Mouse (Mus musculus): Measurements from ENCODE around the gene Fancc.
"Not testable (repeated sequence)": the region's sequence is repeated elsewhere in the genome, so short reads cannot be mapped to it uniquely, and the experiment has no call there.

The Fancc gene

DNA sequence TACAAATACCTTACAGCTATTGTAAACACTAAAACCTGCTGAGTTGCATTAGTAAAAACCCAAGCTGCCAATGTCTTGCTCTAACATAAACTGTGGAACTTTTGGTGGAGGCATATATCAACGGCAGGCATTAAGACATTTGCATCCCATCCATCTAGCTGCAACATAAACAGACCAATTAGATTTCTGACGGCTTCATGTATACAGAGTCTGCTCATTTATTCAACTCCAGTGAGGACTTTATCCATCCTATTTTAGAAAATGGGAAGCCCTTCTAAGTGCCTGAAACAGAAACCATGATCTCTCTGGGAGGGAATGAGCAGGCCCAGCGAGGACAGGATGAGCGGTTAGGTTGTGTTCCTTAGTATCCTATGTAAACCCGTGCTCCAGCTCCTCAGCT lies 18.5 kb upstream of the Fancc start:
- DNase-seq (ENCODE audit: low spot score): no peak

DNA sequence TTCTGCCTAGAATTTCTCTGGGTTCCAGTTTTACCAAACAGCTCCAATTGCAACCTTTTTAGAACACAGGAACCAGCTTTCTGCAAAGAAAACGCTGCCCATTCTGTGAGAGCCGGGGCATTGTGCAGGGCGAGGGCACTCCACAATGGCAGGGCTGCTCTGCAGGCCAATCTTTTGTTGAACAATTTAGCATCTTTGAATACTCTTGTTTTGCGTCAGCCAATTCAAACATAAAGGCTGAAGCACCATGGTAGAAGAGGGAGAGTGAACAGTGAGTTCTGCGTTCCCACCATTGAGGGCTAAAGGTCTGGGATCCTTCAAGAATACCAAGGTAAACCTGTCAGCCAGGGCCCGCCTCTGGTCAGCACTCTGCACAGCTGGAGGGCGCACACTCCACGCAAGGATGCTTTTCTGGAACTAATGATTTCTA lies 17.9 kb upstream of the Fancc start:
- no peak for DNase-seq (ENCODE audit: low spot score)

DNA sequence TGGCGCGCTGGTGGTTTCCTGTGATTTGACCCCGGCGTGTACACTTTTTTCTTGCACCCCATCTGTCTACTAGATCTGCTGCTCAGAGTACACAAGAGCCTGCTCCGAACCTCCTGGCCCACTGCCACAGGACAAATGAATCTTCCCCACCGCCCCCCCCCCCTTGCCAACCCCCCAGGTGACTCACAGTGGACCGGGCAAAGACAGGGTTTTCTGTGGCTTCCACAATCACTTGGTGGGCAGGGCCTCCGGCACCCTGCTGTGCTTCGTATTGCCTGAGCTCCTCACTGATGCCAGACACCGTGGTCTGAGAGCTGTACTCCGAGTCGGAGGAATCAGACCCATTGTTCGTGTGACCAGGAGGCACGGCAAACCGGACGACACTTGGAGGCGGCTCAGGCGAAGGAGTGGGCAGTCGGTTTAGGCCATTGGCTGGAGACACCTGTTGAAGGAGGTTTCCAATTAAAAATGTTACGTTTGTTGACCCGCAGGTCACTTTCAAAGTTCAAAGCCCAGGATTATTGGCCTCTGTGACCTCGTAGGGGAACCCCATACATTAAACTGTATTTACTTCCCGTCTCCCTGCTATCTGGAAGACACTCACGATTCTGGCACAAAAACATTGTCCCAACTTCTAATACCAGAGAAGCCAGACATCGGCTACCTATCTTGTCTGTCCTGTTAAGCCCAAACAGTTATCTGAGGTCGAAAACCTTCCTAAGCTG lies 16.5 kb upstream of the Fancc start:
- no peak for DNase-seq (ENCODE audit: low spot score)

DNA sequence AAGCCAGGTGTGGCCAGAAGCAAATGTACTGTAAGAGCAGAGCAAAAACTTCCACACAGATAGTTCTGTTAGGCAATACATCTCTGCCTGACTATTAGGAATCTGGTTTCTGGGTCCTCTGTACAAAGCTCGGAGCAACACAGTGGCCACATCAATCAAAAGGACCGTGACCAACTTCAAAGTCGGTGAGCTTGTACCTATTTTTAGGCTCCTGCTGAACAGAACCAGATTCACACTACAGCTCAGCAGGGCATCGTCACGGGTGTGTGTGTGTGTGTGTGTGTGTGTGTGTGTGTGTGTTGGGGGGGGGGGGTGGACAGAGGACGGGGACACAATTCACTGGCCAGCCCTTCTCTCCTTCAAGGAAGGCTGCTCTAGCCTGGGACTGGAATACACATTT lies 15.3 kb upstream of the Fancc start:
- DNase-seq (ENCODE audit: low spot score): no peak

DNA sequence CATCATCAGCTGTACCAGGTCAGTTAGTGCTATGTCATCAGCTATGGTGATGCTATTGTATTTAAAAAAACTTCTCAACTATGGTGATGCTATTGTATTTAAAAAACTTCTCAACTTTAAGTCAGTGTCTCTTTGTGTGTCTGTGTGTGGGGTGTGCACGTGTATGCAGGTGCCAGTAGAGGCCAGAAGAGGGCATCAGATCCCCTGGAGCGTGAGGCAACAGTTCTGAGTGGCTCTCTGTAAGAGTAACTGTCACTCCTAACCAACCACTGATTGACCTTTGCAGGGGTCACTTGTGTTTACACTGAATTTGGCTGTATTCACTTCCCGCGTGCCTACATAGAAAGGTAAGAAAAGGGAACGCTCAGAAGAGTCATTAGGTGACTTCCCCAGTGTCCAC lies 10.7 kb upstream of the Fancc start:
- DNase-seq (ENCODE audit: low spot score): no peak

DNA sequence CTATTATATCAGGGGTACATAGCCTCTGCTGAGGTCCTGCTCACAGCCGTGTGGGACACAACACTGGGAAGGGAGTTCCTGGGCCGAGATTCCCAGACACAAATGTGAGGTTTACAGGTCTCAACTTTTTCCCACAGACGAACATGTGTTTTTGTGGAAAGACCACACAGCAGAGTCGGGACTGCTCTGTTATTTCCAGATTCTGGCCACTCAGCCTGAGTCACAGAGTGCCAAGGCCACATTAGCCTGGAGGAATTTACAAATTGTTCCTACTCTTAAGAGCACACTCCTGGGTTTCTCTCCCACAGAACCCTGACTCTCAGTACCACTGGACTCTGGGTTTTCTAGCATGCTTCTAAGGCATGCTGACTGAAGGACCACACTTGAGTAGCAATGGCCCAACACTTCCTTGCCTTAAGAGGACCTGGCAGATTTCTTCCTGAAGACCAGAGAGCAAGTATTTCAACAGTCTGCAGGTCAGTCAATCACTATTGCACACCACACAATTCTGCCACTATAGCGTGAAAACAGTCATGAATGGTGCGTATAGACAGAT lies 10.0 kb upstream of the Fancc start:
- DNase-seq (ENCODE audit: low spot score): no peak

DNA sequence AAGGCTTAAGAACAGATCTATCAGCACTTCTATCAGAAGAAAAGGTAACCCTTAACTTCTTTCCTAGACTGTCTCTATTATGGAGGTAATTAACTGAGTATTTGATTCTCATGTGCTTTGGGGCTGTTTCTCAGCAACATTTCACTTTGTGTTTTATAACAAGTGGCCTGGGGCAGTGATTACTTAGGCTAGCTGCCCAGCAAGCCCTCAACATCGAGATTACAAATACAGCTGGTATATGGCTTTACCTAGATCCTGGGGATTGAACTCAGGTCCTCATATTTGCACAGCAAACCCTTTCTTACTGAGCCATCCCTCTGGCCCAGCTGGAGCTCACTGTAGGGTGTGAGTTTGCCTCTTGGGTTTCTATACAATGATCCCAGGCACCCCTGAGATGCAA lies 9.3 kb upstream of the Fancc start:
- no peak for DNase-seq (ENCODE audit: low spot score)

DNA sequence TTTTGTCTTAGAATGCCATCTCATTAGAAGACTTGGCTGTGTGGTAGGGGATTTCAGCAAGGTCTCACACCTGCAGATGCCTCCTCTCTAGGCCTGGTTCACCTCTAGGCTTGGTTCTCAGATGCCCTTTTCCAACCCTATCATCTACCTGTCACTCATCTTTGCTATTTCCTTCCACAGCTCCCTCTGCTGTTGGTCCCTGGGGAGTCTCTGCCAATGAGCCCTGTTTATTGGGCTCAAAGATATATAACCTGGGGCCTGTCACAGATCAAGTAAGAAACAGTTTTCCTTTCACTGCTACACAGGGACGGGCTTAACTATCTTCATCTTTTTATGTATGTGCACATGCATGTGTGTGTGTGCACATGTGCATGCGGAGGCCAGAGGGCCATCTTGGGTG lies 5.3 kb upstream of the Fancc start:
- no peak for DNase-seq (ENCODE audit: low spot score)

DNA sequence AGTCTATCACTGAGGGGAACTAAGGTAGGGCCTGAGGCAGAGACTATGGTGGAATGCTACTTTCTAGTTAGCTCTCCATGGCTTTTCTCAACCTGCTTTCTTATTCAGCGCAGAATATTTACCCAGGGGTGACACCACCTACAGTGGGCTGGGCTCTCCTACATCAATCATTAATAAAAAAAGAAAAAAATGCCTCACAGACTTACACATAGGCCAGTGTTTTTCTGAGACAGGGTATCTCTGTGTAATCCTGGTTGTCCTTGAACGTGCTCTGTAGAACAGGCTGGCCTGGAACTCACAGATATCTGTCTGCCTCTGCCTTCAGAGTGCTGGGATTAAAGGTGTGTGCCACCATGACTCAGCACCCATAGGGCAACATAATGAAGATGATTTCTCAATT lies 2.4 kb upstream of the Fancc start:
- DNase-seq (ENCODE audit: low spot score): no peak

DNA sequence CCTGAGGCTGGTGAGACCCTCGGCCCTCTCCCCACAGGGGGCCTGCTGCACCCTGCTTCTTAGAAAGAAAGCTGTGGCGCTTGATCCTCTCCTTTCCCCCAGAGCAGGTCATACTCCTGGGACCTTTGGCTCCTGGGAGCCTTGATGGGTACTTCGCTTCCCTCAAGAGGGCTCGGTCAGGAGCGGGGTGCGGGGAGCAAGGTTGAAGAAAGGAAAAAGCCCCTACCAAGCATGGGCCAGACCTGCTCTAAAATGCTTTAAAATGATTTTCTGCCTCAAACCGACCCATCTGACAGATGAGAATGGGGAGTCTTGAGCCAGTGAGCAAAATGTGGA lies 9.4 kb downstream of the Fancc start:
- DNase-seq (ENCODE audit: low spot score): no peak

DNA sequence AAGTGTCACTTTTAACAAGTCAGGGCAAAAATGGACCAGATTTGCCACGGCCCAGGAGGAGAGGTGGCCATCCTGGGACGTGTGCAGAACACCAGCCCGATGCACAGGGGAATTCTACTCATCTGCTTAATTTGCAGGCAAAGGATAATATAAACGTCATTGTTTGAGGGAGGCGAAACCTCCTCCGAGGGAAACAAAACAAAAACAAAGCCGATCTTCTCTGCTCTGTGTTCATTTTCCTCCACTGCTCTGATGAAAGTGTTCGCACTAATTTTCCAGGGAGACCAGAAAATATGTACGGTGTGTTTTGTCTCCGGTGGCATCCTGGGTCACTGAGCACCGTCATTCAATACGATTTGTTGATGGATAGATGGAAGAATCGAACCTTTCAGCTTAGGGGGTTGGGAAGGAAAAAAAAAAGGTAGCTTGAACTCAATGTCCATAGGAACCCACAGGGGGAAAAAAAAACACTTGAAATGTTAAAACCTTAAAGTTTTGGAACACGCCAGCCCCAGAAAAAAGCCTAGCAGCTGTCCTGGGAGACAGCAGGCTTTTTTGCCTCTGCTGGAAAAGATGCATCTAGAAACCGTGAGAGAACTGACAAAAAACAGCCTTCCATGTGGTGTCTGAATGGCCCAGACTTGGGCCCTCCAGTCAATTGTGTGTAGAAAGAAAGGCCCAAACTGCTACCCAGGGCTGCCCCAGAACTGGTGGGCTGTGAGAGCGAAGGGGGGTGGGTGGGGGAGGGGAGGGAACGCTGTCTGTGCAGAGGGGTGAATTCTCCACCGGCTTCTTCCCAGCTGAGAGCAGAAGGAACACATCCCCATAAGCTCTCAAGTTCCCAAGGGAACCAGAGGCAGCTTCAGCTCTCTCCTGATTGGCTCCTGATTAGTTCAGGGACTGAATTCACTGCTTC lies 10.0 kb downstream of the Fancc start:
- no peak for DNase-seq (ENCODE audit: low spot score)

DNA sequence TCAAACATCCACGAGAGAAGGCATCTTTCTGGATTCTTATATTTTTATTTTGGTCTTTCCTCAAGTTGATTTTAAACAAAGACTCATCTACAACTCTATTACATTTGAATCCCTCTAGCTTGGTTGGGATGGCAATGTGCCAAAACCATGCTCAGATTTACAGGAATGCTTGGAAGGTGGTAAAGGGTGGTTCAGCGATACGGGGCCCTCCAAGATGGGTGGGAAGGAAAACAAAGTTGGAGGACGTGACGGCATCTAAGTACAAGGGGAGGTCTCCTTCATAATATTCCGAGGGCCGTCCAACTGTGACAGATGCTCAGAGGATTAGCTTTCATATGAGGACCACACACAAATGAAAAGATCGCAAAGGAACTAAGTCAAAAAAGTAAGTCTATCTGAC lies 21.7 kb downstream of the Fancc start:
- DNase-seq (ENCODE audit: low spot score): no peak

DNA sequence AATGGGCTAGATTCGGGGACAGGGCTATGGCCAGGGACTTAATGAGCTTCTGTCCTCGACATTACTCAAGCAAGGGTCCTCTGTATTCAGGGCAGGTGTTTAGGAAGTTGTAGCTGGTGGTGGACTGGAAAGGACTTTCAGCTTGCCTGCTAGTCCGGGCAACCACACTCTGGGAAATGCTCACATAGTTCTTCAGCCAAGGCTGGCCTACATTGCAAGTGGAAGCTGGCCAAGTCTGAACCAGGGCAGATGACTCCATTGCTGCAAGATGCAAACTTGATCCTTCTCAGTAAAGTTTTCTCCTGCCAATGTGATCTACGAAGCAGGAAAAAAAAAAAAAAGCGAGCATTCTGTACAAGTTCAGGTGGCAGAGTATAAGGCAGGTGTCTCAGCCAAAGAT lies 44.2 kb downstream of the Fancc start:
- no peak for DNase-seq (ENCODE audit: low spot score)

DNA sequence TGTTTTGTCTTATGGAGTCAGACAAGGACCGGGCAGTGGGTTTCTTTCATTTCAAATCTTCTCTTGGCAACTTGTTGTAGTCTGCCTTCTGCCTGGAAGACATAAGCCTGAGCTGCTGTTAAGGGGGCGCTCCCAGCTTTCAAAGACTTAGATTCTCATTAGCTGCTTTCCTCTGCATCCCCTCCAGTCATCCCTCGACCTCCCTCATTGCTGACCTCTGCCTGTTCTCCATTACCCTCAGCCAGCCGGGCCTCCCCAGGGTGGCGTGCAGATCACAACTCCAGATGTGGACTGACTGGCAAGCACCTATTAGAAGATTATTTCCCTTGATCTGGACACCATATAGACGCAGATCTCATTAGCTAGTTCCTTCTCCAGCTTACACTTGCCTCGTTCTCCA lies 45.9 kb downstream of the Fancc start:
- DNase-seq (ENCODE audit: low spot score): no peak

DNA sequence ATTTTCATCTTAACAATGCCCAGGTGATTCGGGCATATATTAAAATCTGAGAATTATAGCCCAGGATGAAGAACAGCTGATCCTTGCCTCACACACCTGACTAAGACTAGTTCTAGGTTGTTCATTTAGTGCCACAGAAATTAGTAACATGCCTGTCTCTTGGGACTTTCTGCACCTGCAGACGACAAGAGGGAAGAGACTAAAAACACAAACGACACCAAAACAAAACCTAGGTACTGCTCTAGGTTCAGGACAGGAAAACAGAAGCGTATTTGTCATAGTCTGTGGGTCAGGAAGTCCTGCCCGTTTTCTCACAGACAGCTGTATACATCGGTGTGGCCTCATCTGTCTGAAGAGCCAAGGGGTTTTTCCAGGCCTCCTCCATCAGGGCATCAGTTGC lies 51.7 kb downstream of the Fancc start:
- DNase-seq (ENCODE audit: low spot score): no peak

DNA sequence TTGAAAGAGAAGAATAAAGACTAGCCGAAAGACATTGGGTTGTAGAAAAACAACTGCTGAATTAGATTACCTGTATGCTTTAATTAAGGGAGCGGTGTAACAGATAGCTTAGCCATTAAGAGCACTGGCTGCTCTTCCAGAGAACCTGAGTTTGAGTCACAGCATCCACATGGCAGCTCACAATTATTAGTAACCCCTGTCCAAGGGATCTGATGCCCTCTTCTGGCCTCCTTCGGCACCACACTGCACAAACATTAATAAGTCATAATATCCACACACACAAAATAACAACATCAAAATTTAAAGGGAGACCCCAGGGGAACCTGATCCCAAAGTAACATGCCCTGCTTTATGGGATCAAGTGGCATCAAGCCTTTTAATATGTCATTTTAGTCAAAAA lies 64.3 kb downstream of the Fancc start:
- no peak for DNase-seq (ENCODE audit: low spot score)

DNA sequence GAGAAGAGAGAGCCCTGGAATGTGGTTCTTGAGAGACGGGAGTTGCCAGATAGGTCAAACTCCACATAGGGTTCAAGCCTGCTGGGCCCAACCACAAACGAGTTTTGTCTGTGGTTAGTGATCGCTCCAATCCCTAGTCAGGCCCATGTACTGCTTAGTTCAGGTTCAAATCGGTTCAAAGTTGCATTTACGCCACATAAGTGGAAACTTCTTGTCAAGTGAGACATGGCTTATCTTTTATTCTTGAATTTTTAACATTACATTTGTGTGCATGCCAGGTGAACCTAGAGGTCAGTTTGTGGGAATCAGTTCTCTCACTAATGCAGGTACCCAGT lies 65.3 kb downstream of the Fancc start:
- DNase-seq (ENCODE audit: low spot score): no peak

DNA sequence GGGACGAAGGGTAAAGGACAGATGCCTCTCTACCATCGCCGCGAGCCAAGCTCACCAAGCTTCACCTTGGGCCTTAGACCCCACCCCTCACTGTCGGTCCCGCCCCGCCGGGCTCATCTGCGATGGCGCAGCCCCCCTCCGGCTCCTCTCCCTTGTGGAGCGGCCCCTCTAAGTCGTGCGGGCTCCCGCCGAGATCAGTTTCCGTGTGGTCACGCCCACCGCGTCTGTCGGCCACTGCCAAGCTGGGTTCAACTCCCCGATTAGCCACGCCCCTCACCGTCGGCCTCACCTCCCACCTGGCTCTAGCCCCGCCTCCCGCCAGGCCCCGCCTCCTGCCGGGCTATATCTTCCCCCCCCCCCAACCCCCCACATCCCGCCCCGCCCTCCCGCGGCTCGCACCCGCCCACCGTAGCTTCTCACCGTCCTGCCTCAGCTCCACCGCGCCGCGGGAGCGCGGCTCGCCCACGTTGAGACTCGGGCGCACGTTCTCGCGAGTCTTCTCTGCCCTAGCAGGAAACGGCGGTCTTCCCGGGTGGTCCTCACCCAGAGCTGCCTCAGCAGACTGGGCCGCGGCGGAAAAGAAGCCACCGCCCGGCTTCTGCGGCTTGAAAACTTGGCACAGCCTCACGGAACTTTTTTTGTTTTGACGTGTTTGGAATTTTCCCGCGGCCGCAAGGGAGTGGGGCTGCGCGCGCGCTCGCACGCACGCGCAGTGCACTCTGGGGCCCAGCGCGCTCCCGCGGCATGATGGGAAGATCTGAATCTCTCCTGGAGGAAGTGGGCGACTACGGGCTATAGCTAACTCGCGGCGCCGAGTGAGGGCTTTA lies 65.8 kb downstream of the Fancc start:
- DNase-seq (ENCODE audit: low spot score): peak; percentile 99

DNA sequence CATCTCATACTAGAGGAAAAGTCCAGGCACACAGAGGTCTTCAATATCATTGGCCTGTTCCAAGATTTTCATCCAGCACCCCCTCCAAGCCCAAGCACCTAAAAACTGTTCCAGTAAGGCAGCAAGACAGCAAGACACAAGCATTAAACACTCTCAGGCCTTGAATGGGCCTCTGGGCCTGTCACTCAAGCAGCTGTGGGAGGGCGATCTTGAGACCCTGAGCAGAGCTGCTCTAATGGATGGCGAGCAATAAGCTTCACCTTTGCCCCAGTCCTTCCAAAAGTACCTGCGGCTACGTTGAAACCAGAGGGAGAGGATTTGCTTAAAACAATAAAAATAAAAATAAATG lies 66.4 kb downstream of the Fancc start:
- DNase-seq (ENCODE audit: low spot score): no peak

DNA sequence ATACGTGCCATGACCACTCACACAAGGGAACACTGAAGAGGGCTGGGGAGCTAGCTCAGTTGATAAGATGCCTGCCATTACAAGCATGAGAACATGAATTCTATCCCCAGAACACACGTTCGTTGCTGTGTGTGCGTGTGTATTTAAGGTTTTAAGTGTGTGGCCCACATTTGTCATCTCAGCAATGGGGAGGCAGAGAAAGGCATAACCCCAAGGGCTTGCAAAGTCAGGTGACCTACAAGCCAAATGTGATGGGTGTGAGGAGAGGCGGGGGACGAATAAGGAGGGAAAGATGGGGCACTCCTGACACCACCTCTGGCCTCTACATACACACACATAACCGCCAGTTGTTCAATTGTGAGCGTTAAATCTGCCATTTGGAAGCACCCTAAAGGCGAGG lies 66.9 kb downstream of the Fancc start:
- DNase-seq (ENCODE audit: low spot score): peak; percentile 18

DNA sequence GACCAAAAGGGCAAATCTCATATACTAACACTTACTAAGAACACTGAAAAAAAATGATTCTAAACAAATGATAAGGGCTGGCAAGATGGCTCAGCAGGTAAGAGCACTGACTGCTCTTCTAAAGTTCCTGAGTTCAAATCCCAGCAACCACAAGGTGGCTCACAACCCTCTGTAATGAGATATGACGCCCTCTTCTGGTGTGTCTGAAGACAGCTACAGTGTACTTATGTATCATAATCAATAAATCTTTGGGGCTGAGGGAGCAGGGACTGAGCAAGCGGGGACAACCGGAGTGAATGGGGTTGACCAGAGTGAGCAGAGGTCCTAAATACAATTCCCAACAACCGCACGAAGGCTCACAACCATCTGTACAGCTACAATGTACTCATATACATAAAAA lies 68.9 kb downstream of the Fancc start:
- not testable (repeated sequence) for DNase-seq (ENCODE audit: low spot score)

DNA sequence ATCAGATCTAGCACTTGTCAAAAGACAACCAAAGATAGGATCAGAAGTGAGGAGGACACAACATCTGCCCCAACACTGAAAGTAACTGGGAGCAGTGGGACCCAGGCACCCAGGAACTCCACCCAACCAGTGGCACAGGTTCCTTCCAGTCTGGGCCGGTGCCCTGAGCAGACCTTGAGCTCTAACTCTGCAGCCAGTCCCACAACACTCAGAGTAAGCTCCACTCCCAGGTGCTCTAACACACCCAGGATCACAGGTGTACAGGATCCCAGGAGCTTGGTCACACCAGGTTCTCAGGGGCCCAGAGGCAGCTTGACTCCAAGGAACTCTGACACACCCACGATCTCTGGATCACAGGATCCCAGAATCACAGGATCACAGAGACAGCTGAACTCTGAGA lies 74.0 kb downstream of the Fancc start:
- no peak for DNase-seq (ENCODE audit: low spot score)

DNA sequence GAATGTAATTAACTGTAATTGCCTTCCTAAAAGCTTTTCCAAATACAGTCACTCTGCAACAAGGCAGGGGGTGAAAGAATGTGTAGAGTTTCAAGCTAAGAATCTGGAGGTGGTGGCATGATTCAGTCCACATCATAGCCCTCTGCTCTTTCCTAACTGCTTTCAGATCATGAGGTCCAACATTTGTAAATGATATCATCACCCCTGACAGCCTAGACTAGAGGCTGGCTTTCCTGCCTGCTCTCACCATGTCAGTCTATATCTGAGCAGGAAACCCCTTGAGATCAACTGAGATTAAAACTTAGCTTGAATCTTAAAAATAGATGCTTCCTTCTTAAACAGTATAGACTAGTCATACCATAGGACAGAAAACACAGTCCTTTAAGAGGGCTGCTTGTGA lies 75.9 kb downstream of the Fancc start:
- no peak for DNase-seq (ENCODE audit: low spot score)
